Mouse (Mus musculus) liver, embryonic 13.5 days (tissue): ENCODE measurements at regions not wholly inside any gene's neighbourhood (a gene's known extent, or its start where the extent isn't known, plus 50 kb on each side); places are given as distances from the start of the nearest gene placed in this dataset.

Experiments used
- ATAC-seq: fragments of 200-750 bp; cut with Nextera tagmentation; 2 replicates; pipeline ENCODE4 v1.8.0; 2017; ENCODE audit warnings: low read depth, mild to moderate bottlenecking, moderate number of reproducible peaks, moderate library complexity
- DNase-seq: peaks from one replicate; pipeline ENCODE4 v3.0.0; 2022
- H3K27ac ChIP-seq: fragments of 300-500 bp; sonication (generic); 2 replicates; pipeline ENCODE4 v1.5.1; 2015; ENCODE audit warnings: moderate library complexity, mild to moderate bottlenecking, inconsistent platforms
- H3K27me3 ChIP-seq: fragments of 300-500 bp; sonication (generic); 2 replicates; pipeline ENCODE4 v1.6.1; 2015; ENCODE audit warnings: mild to moderate bottlenecking, inconsistent platforms
- H3K36me3 ChIP-seq: fragments of 300-500 bp; sonication (generic); 2 replicates; pipeline ENCODE4 v1.6.1; 2015; ENCODE audit warnings: mild to moderate bottlenecking, inconsistent platforms
- H3K4me1 ChIP-seq: fragments of 300-500 bp; sonication (generic); replicated peaks from 2 replicates; pipeline ENCODE4 v1.6.1; 2015; ENCODE audit warnings: inconsistent platforms
- H3K4me2 ChIP-seq: fragments of 300-500 bp; sonication (generic); 2 replicates; pipeline ENCODE4 v1.6.1; 2015; ENCODE audit warnings: inconsistent platforms, mild to moderate bottlenecking, moderate library complexity
- H3K4me3 ChIP-seq: fragments of 300-500 bp; sonication (generic); replicated peaks from 2 replicates; pipeline ENCODE4 v1.5.1; 2015; ENCODE audit warnings: mild to moderate bottlenecking, inconsistent platforms
- H3K9ac ChIP-seq: fragments of 300-500 bp; sonication (generic); 2 replicates; pipeline ENCODE4 v1.6.1; 2015; ENCODE audit warnings: mild to moderate bottlenecking, inconsistent platforms
- H3K9me3 ChIP-seq: fragments of 300-500 bp; sonication (generic); replicated peaks from 2 replicates; pipeline ENCODE4 v1.6.1; 2016; ENCODE audit warnings: inconsistent platforms
- WGBS: fragments of 180-500 bp; shearing (Covaris S2); methylation state at CpG from one replicate; pipeline ENCODE4 v1.1.7; 2015; ENCODE audit not compliant: insufficient replicate concordance; 5-methylcytosine and 5-hydroxymethylcytosine counted together

- Histone ChIP-seq H3K27ac (no peak overlapping the region), H3K9ac (no peak overlapping the region), H3K4me1 (no peaks in the 10 kb centered on the region), H3K27me3 (no peaks in the 10 kb centered on the region), H3K36me3 (no peaks in the 10 kb centered on the region), H3K9me3 (no peaks in the 10 kb centered on the region), H3K4me2 (no peak overlapping the region), H3K4me3 (no peak overlapping the region)
- 74% methylated on average over 15 of the region's 15 CpGs for WGBS
- DNase-seq (no peak), ATAC-seq (no peak)
Observed at GRCm38 (mm10) chr15:15443271-15443670, 1285.3 kb upstream of the Cdh9 start.

DNA sequence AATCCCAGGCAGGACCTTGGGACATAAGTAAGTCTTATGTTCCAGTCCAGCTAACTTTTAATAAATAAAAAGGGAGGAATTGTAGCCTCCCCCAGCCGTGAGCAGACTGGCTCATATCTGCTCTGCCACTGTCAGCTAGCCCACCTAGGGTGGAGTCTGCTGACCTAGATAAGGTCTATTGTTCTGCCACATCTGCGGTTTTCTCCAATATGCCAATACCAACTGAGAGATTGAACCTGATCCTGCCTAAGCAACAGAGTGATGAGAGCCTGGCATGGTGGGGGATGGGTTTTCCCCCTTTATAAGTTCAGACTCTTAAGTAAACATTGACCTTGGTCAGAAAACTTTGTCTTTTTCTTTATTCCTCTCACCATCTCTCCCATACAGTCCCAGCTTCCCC, 1250.9 kb upstream of the Cdh9 start:
- no peaks in the 10 kb centered on the region for H3K36me3 ChIP-seq

DNA sequence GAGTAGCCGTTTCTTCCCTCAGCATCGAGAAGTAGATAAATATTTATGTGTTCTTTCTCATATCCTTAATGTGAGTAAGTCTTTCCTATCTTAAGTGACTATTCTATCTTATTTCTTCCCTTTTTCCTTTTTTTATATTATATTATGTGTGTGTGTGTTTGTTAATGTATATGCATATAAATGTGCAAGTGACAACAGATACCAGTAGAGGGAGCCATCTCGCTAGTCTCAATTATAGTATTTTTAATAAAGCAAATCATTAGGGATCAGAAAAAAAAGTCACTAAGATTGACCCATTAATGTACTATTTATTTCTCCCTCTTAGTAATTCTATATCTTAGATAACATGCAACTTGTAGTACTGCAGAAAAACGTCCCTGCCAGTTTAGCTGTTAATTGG, 1228.3 kb upstream of the Cdh9 start:
- 70% methylated on average over 4 of the region's 4 CpGs for WGBS
- DNase-seq (no peak), ATAC-seq (no peak)

More for the DNA sequence above, 1250.9 kb upstream of the Cdh9 start:
- DNase-seq (peak; percentile 3), ATAC-seq (no peak)
- Histone ChIP-seq H3K4me3 (no peak overlapping the region), H3K9me3 (no peaks in the 10 kb centered on the region), H3K4me1 (no peaks in the 10 kb centered on the region), H3K9ac (no peak overlapping the region), H3K4me2 (no peak overlapping the region), H3K27me3 (no peaks in the 10 kb centered on the region), H3K27ac (no peak overlapping the region)
- 28% methylated on average over 2 of the region's 2 CpGs for WGBS

GRCm38 (mm10) chr15:15538944-15539343, 1189.6 kb upstream of the Cdh9 start:
- DNase-seq (no peak), ATAC-seq (no peak)
- Histone ChIP-seq H3K36me3 (no peaks in the 10 kb centered on the region), H3K27ac (no peak overlapping the region), H3K4me2 (no peak overlapping the region), H3K9ac (no peak overlapping the region), H3K9me3 (no peaks in the 10 kb centered on the region), H3K4me1 (no peaks in the 10 kb centered on the region), H3K4me3 (no peak overlapping the region), H3K27me3 (no peaks in the 10 kb centered on the region)
- WGBS, result 56% methylated on average over 1 of the region's 1 CpGs

More for the DNA sequence above, 1228.3 kb upstream of the Cdh9 start:
- no peaks in the 10 kb centered on the region for H3K4me1 ChIP-seq
- H3K9me3 ChIP-seq, result no peaks in the 10 kb centered on the region
- H3K4me3 ChIP-seq, result no peak overlapping the region
- H3K9ac ChIP-seq, result no peak overlapping the region
- H3K27me3 ChIP-seq, result no peaks in the 10 kb centered on the region
- H3K36me3 ChIP-seq, result no peaks in the 10 kb centered on the region
- no peak overlapping the region for H3K4me2 ChIP-seq
- no peak overlapping the region for H3K27ac ChIP-seq

DNA sequence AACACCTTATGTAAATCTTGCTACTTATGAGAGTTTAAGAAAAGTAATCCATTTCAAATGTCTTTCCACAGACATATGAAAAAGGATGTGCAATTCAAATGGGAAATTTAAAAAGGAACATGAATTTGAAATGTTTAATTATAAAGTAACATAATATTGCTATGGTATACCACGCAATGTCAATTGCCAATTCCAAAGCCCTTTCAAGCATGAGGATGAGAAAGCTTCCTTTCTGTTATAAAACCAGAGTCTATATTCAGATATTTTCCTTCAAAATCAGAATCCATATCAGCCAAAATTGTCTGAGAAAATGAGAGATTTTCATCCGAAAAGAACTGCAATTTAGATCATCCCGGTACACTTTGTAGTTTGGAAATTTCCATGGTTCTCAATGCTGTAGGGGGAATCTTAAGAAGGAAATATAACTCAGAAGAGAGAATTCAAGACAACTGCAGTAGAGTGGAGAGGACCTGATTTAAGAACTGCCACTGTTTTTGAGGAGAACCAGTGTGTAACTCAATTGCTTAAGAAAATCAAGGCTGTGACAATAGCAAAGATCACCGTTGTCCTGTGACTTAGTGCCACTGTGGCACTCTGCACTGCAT, 1169.3 kb upstream of the Cdh9 start:
- Histone ChIP-seq H3K27ac (no peak overlapping the region), H3K36me3 (no peaks in the 10 kb centered on the region), H3K4me1 (no peaks in the 10 kb centered on the region), H3K4me2 (no peak overlapping the region), H3K4me3 (no peak overlapping the region), H3K27me3 (no peaks in the 10 kb centered on the region), H3K9me3 (no peaks in the 10 kb centered on the region), H3K9ac (no peak overlapping the region)
- WGBS, result 78% methylated on average over 4 of the region's 4 CpGs
- DNase-seq, result no peak
- ATAC-seq, result no peak

GRCm38 (mm10) chr15:15582300-15582880, 1146.2 kb upstream of the Cdh9 start:
- H3K9ac ChIP-seq, result no peak overlapping the region
- no peaks in the 10 kb centered on the region for H3K9me3 ChIP-seq
- H3K4me1 ChIP-seq, result no peaks in the 10 kb centered on the region
- no peak overlapping the region for H3K4me2 ChIP-seq
- H3K4me3 ChIP-seq, result no peak overlapping the region
- no peaks in the 10 kb centered on the region for H3K36me3 ChIP-seq
- DNase-seq (no peak), ATAC-seq (no peak)
- 74% methylated on average over 2 of the region's 2 CpGs for WGBS
- no peak overlapping the region for H3K27ac ChIP-seq
- no peaks in the 10 kb centered on the region for H3K27me3 ChIP-seq

- DNase-seq (no peak), ATAC-seq (no peak)
- Histone ChIP-seq H3K27ac (no peak overlapping the region), H3K36me3 (no peaks in the 10 kb centered on the region), H3K9ac (no peak overlapping the region), H3K4me2 (no peak overlapping the region), H3K4me3 (no peak overlapping the region), H3K27me3 (no peaks in the 10 kb centered on the region), H3K9me3 (no peaks in the 10 kb centered on the region), H3K4me1 (no peaks in the 10 kb centered on the region)
Observed at GRCm38 (mm10) chr15:15617976-15618375, 1110.6 kb upstream of the Cdh9 start.

DNA sequence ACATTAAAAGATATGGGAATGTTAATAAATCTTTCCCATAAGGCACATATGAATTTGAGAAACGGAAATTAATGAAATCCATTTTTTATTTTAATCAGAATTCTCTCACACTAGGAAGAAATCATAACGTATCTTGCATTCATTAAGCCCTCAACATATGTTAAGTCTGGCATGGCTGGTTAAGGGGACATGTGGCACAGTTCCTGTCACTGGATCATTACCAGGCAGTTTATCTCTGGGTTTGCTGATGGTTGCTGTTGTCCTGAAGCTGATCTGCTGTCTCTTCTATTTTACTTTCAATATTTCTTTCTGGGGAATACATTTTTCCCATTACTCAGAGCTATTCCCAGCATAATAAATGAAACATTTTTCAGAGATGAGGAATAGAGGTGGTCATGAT, 1099.3 kb upstream of the Cdh9 start:
- WGBS, result 36% methylated on average over 2 of the region's 2 CpGs
- no peak overlapping the region for H3K9ac ChIP-seq
- ATAC-seq (no peak), DNase-seq (no peak)
- no peaks in the 10 kb centered on the region for H3K9me3 ChIP-seq
- H3K27ac ChIP-seq, result no peak overlapping the region
- no peak overlapping the region for H3K4me3 ChIP-seq
- H3K36me3 ChIP-seq, result no peaks in the 10 kb centered on the region
- no peaks in the 10 kb centered on the region for H3K4me1 ChIP-seq
- no peak overlapping the region for H3K4me2 ChIP-seq
- H3K27me3 ChIP-seq, result no peaks in the 10 kb centered on the region

DNA sequence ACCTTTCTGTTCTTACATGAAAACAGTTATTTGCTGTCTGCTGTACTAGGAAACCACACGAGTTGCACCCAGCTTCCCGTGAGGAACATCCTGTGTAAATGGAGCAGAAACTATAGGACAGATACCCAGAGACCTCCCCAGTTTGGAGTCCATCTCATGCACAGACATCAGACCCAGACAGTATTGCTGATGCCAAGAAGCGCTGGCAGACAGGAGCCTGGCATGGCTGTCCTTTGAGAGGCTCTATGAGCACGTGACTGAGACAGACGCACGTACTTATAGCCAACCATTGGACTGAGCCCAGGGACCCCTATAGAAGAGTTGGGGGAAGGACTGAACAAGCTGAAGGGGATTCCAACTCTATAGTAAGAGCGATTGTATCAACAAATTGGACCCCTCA, 1098.3 kb upstream of the Cdh9 start:
- no peak overlapping the region for H3K9ac ChIP-seq
- no peaks in the 10 kb centered on the region for H3K4me1 ChIP-seq
- no peak for ATAC-seq
- H3K4me2 ChIP-seq, result no peak overlapping the region
- H3K9me3 ChIP-seq, result no peaks in the 10 kb centered on the region
- no peak for DNase-seq
- WGBS, result 67% methylated on average over 7 of the region's 7 CpGs
- H3K27me3 ChIP-seq, result no peaks in the 10 kb centered on the region
- no peak overlapping the region for H3K27ac ChIP-seq
- no peaks in the 10 kb centered on the region for H3K36me3 ChIP-seq
- H3K4me3 ChIP-seq, result no peak overlapping the region

GRCm38 (mm10) chr15:15637130-15637529, 1091.4 kb upstream of the Cdh9 start:
- Histone ChIP-seq H3K27me3 (no peaks in the 10 kb centered on the region), H3K4me1 (no peaks in the 10 kb centered on the region), H3K4me2 (no peak overlapping the region), H3K4me3 (no peak overlapping the region), H3K9me3 (no peaks in the 10 kb centered on the region), H3K9ac (no peak overlapping the region), H3K27ac (no peak overlapping the region), H3K36me3 (no peaks in the 10 kb centered on the region)
- ATAC-seq (no peak), DNase-seq (no peak)
- 50% methylated on average over 2 of the region's 2 CpGs for WGBS

GRCm38 (mm10) chr15:15648734-15649133, 1079.8 kb upstream of the Cdh9 start:
- Histone ChIP-seq H3K9ac (no peak overlapping the region), H3K27me3 (no peaks in the 10 kb centered on the region), H3K4me1 (no peaks in the 10 kb centered on the region), H3K9me3 (no peaks in the 10 kb centered on the region), H3K4me3 (no peak overlapping the region), H3K4me2 (no peak overlapping the region), H3K27ac (no peak overlapping the region), H3K36me3 (no peaks in the 10 kb centered on the region)
- ATAC-seq (no peak), DNase-seq (no peak)
- 73% methylated on average over 5 of the region's 5 CpGs for WGBS

DNA sequence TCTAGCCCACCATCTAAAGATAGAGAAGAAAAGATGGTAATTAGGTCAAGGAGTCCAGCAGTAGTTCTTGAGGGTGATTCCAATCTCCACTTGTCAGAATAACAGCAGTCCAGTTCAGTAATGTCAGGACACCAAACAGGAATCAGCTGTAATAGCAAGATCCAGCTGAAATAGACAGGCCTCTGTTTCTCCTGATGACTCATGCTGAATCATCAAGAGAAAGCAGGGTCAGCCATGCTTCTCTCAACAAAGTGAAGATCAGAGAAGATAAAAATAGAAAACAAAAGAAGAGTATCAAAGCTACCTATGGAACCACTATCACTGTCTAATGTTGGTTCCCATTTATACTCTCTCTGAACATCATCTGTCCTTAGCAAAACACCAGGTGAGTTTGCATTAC, 1061.8 kb upstream of the Cdh9 start:
- no peaks in the 10 kb centered on the region for H3K4me1 ChIP-seq
- no peak for ATAC-seq
- no peak overlapping the region for H3K9ac ChIP-seq
- no peaks in the 10 kb centered on the region for H3K9me3 ChIP-seq
- no peak overlapping the region for H3K27ac ChIP-seq
- no peak overlapping the region for H3K4me2 ChIP-seq
- no peak for DNase-seq
- no peaks in the 10 kb centered on the region for H3K36me3 ChIP-seq
- no peak overlapping the region for H3K4me3 ChIP-seq
- H3K27me3 ChIP-seq, result no peaks in the 10 kb centered on the region
